Mouse (Mus musculus) megakaryocyte progenitor cell, adult 5-6 weeks (primary cell): ENCODE data around the gene Rap1b. TPM values are rescaled to one million over a fixed set of nuclear protein-coding genes. Genes with fewer than 3 reads are reported as not detected.

Experiments
- ATAC-seq: replicated peaks from 2 replicates; pipeline ENCODE4 v1.8.0; 2016; ENCODE audit warnings: mild to moderate bottlenecking, moderate TSS enrichment, inconsistent platforms; ENCODE audit not compliant: poor library complexity
- total RNA-seq, 2 experiments: library from RNA; stranded (forward) in 1 of 2; stranded (reverse) in 1 of 2; fragments of 157-497, 149-512 nt in 1 of 2; fragments of 200-1000 nt in 1 of 2; gene quantifications; 2 replicates each; pipeline versions ENCODE4 v1.2.3 to v1.2.4; 2015 to 2017

Rap1b gene
- total RNA-seq, 2 experiments from 2014 or later = 95.6 to 215 TPM

DNA sequence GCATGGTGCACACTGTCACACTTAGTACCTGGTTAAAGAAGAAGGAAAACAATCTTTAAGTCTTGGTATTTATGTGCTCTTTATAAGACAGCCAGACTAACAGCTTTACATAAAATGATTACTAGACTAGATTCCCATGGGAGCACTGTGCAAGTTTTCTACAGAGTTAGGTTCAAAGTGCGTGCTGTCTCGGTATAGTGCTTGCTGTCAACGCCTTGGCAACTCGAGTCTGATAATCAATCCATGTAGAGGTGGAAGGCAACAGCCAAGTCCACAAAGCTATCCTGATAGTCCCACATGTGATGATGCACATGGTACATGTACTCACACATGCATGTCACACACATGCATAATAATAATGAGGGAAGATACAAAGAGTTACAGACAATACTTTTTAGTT lies 21.2 kb downstream of the Rap1b start:
- no peak for ATAC-seq

DNA sequence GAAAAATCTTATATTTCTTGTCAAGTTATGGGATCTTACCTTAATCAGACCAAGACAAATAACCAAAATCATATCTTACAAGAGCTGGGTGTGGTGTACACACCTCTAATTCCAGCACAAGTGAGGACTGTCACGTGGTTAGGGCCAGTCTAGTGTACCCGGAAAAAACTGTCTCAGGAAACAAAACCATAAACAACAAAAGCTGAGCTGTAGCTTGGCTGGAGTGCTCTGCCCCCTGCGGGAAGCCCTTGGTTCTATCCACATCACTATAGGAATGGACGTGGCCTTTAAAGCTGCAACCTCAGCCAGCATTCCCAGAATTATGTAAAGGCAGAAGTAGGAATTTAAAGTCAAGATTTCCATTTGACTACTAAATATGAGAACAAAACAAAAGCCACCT lies 21.7 kb downstream of the Rap1b start:
- ATAC-seq = no peak

DNA sequence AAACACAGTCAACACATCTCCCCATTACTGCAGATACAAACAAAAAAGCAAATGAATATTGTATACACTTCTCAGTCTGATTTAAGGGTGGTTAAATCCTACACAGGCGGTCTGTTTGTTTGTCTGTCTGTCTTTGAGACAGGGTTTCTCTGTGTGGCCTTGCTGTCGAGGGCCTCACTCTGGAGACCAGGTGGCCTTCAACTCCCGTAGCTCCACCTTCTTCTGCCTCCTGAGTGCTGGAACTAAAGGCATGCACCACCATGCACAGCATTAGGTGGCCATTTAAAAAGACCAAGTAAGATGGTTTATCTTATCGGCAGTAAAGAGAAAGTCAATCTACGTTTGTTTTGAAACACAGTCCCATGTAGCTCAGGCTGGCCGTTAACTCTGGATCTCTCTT lies 22.5 kb downstream of the Rap1b start:
- ATAC-seq = no peak

- ATAC-seq = peak; percentile 94
These were observed 27.2 kb downstream of the Rap1b start for GRCm38 (mm10) chr10:117818600-117818999.

GRCm38 (mm10) chr10:117816721-117817120 lies 29.1 kb downstream of the Rap1b start:
- ATAC-seq = no peak

GRCm38 (mm10) chr10:117812501-117812900 lies 33.3 kb downstream of the Rap1b start:
- no peak for ATAC-seq

DNA sequence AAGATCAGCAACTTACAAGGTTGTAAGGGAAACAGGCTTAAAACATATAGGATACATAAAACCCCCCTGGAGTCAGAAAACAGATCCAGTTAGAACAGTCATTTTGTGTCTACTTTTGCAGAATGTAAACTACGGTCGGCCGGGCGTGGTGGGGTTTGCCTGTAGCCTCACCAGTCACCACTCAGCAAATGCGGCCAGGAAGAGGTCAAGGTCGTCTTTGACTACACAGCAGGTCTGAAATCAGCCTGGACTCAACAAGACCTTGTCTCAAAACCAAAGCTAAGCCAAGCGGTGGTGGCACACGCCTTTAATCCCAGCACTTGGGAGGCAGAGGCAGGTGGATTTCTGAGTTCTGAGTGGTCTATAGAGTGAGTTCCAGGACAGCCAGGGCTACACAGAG lies 34.3 kb downstream of the Rap1b start:
- no peak for ATAC-seq

DNA sequence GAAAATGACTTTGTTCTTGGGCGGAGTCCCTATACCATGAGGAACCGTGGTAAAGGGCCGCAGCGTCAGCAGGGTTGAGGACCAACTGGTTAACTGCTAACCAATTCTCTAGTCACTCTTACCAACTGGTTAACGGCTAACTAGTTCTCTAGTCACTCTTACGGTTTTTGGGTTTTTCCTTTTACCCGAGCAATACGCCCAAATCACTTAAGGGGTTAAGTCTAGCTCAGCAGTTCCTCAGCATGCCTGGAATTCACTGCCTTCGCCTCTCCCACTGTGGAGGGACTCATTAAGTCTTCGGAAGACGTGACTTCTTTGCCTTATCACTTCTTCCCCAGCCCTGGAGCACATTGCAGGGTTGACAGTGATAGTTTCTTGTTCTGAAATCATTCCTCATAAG lies 35.3 kb downstream of the Rap1b start:
- no peak for ATAC-seq

GRCm38 (mm10) chr10:117808068-117808467 lies 37.8 kb downstream of the Rap1b start:
- ATAC-seq = peak; percentile 56

GRCm38 (mm10) chr10:117805919-117806318 lies 39.9 kb downstream of the Rap1b start:
- ATAC-seq = no peak

GRCm38 (mm10) chr10:117803870-117804850 lies 41.7 kb downstream of the Rap1b start:
- ATAC-seq = peak; percentile 74

GRCm38 (mm10) chr10:117801886-117802285 lies 43.9 kb downstream of the Rap1b start:
- ATAC-seq = no peak

- no peak for ATAC-seq
These were observed 46.0 kb downstream of the Rap1b start for GRCm38 (mm10) chr10:117799806-117800205.

DNA sequence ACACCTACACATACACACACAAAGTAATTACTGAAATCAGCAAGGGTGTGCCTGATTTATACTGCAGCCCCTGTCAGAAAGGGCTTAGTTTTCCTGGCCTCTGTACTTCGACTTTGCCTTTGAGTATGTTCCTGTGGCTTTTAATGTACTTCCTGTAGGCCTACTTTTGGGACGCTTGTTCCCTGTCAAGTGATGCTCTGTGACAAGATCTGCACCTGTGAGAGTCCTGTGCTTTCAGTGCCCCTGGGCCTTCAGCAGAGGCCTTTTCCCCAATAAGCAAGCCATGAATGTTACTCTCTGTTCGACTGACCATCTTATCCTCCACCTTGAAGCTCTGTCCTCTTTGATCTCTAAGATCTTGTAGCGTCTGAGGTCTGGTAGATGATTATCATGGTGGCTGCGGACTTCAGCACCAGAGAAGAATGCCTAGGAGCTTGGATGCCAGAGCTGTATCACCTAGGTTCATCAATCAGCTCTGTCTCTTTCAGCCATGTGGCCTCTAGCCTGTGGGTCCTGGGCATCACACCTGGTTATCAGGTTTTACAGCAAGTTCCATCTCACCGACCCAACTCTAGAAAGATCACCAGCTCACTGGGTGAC lies 47.3 kb downstream of the Rap1b start:
- no peak for ATAC-seq

- peak; percentile 48; the same call in 1 of the 2 replicates for ATAC-seq
These were observed 48.2 kb downstream of the Rap1b start for GRCm38 (mm10) chr10:117797684-117798083.

DNA sequence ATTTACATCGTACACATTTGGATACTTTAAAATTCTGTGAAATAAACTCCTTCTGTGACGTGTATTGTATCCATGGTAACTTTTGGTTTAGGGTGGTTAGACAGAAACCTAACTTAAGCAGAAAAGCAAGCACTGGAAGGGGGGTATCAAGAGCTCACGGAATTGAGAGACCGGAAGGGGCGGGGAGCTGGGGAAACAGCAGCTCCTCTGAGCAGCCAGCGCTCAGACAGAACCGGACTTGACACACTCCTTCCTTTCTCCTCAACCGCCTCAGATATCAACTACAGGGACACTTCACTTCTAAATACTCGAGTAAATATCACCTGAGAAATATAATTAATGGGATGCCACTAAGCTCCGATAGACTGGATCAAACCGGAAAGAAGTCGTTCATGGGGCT lies 48.7 kb downstream of the Rap1b start:
- no peak for ATAC-seq

DNA sequence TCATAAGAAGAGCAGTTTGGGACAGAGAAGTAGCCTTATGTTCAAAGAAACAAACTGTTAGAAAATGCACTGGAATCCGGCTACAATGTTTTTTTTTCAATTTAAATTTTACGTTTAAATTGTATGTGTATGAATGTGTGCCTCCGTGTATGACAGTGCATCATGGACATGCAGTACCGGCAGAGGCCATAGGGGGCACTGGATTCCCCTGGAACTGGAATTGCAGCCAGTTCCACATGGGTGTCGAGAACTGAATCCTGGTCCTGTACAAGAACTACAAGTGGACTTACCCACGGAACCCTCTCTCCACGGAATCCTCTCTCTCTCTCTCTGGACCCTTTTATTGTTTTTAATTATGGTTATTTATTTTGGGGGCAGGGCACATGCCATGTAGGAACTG lies 49.7 kb downstream of the Rap1b start:
- ATAC-seq = no peak

GRCm38 (mm10) chr10:117795206-117795605 lies 50.6 kb downstream of the Rap1b start:
- no peak for ATAC-seq

DNA sequence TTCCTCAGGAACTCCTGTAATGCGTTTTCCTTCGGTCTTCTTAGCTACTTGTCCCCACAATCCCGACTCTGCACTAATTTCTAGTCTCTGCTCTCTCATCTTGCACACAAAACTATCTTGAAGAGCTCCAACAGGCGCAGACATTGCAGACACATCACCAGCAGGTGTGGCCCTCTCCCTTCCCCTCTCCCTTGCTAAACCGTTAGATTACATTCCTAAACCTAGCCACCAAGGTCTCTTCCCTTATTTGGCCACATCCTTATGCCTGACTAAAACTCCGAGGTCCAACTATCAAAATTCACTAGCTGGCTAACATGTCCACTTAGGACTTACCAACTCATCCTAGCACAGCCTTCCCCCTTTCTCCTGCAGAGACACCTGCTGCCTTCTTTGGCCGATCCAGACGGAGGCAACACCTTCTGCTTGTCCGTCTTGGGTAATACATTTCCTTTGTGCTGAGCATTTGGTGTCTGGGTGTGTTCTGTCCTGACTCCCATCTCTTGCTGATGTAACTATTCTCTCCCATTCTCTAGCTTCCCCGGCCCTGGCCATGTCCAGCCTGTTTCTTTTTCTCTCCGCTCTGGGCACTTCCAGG lies 52.3 kb downstream of the Rap1b start:
- peak; percentile 12; the same call in 1 of the 2 replicates for ATAC-seq

DNA sequence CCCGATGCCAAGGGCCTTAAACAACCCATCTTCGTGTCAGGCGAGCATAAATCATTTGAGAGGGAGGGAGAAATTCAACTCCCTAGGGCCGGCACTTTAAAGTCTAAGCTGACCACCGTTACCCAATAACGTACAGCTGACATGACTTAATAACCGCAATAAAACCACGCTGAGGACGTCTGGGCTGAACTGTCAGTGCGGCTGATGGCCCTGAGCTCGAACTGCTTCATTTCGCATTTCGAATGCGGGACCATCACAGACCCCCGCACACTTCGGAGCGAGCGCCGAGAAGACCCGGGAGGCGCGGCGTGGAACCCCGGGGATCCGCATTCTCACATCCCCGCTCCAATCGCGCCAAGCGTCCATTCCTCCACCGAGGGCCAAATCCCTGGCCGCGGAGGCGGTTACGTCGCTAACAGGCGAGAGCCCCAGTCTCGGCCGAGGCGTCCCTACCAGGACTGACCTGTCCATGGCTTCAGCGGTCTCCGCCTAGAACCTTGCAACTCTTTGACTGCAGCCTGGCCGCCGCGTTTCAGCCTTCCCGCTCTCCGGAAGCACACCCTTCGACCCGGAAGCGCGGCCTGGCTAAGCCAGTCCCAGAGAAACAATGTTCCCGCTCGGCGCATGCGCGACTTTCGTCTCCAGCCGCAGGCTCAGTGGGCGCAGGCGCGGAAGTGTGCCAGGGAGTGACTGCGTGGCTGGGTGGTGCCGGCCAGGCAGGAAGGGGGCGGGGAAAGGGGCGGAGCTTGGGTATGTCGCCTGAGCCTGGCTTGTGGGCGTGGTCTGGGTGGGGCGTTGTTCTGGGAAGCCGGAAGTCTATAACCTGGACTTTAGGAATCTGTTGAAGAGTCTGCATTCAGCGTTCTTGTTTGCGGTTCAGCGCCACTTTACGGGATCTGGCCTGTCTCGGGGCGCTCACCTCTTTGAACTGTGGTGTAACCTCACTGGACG lies 53.4 kb downstream of the Rap1b start, which contains the start of gene Nup107:
Gene Nup107, minus strand, starts transcription at position 565 of the 951 bp plus-strand sequence.
- ATAC-seq = peak; percentile 88

- no peak for ATAC-seq
These were observed 54.7 kb downstream of the Rap1b start for GRCm38 (mm10) chr10:117791171-117791470.
